Mouse (Mus musculus) small intestine, adult 2 months (tissue): Measurements from ENCODE around the gene Nr2f2.

Experiments
- CTCF ChIP-seq: fragments of 200-500 bp; IDR thresholded peaks from 2 replicates; pipeline ENCODE4 v1.5.1; 2012; ENCODE audit warnings: low read depth, mild to moderate bottlenecking, control low read depth, inconsistent platforms, low read length, moderate library complexity, mixed read lengths; ENCODE audit not compliant: insufficient replicate concordance, insufficient read length; ENCODE audit errors: extremely low read depth
- POLR2A ChIP-seq: fragments of 200-500 bp; IDR thresholded peaks from 2 replicates; pipeline ENCODE4 v1.6.1; 2012; ENCODE audit warnings: low read depth, mild to moderate bottlenecking, control low read depth, inconsistent platforms, low read length, moderate library complexity

DNA sequence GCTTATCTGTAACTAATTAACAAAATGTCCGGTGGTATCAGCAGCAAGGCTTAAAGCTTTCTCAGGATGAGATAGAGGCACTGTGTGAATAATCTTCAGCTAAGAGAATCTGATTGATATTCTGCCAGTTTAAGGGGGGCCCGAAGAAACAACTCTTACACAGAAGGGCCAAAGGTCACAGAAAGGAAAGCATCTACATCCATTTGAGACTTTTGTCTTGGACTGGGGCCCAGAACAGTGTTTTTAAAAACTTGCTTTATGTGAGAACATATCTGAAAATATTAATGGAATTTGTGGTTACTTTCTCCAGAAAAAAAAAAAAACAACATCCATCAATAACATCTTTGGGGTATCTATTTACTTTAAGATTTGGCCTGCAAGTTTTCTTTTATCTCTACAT, 38.9 kb upstream of the Nr2f2 start:
- TF ChIP-seq CTCF (no peak), POLR2A (no peak)
